Mouse (Mus musculus) liver, embryonic 11.5 days (tissue): ENCODE results near the gene Rbm34. TPM values are rescaled to one million over a fixed set of nuclear protein-coding genes. Genes with fewer than 3 reads are reported as not detected.

Experiments used
- ATAC-seq: fragments of 200-750 bp; cut with Nextera tagmentation; replicated peaks from 2 replicates; pipeline ENCODE4 v1.8.0; 2017; ENCODE audit warnings: moderate number of reproducible peaks, mild to moderate bottlenecking, moderate TSS enrichment, moderate library complexity; ENCODE audit not compliant: low FRiP score
- DNase-seq: peaks from one replicate; pipeline ENCODE4 v3.0.0-alpha.2; 2017; ENCODE audit warnings: low spot score
- H3K27ac ChIP-seq: fragments of 300-500 bp; sonication (generic); 2 replicates; pipeline ENCODE4 v1.5.1; 2014; ENCODE audit warnings: mild to moderate bottlenecking, low read depth, low read length, control low read depth
- H3K27me3 ChIP-seq: fragments of 300-500 bp; sonication (generic); replicated peaks from 2 replicates; pipeline ENCODE4 v1.6.1; 2014; ENCODE audit warnings: low read length, mixed read lengths; ENCODE audit not compliant: control insufficient read depth, insufficient read depth
- H3K36me3 ChIP-seq: fragments of 300-500 bp; sonication (generic); 2 replicates; pipeline ENCODE4 v1.6.1; 2014; ENCODE audit warnings: mild to moderate bottlenecking, low read length, moderate library complexity, mixed read lengths; ENCODE audit not compliant: control insufficient read depth, insufficient read depth
- H3K4me1 ChIP-seq: fragments of 300-500 bp; sonication (generic); replicated peaks from 2 replicates; pipeline ENCODE4 v1.6.1; 2014; ENCODE audit warnings: low read length, mixed read lengths; ENCODE audit not compliant: control insufficient read depth, insufficient read depth
- H3K4me2 ChIP-seq: fragments of 300-500 bp; sonication (generic); 2 replicates; pipeline ENCODE4 v1.6.1; 2014; ENCODE audit warnings: mild to moderate bottlenecking, control low read depth, moderate library complexity
- H3K4me3 ChIP-seq: fragments of 300-500 bp; sonication (generic); 2 replicates; pipeline ENCODE4 v1.5.1; 2014; ENCODE audit warnings: low read depth, low read length, control low read depth
- H3K9ac ChIP-seq: fragments of 300-500 bp; sonication (generic); 2 replicates; pipeline ENCODE4 v1.6.1; 2014; ENCODE audit warnings: low read depth, low read length, control low read depth
- H3K9me3 ChIP-seq: fragments of 300-500 bp; sonication (generic); 2 replicates; pipeline ENCODE4 v1.6.1; 2016; ENCODE audit warnings: low read length, inconsistent platforms, mixed read lengths; ENCODE audit not compliant: control insufficient read depth
- WGBS: fragments of 180-500 bp; shearing (Covaris S2); extraction: QIAGEN DNeasy Blood & Tissue Kit; methylation state at CpG from one replicate; pipeline ENCODE4 v1.1.7; 2014; 5-methylcytosine and 5-hydroxymethylcytosine counted together
- polyA plus RNA-seq: library from polyadenylated mRNA; unstranded; fragments of >200 nt; fragmentation: Nextera tagmentation; extraction: Ambion mirVana; gene quantifications from 2 replicates; pipeline ENCODE4 v1.2.1, GENCODE M21; 2014

Gene Rbm34
- polyA plus RNA-seq, 1 experiment from 2014 or later = 30.5 TPM

- 32% methylated on average over 2 of the region's 2 CpGs for WGBS
- Histone ChIP-seq H3K27ac (peak overlapping the region; percentile 58; the same call in 1 of the 2 replicates), H3K4me3 (no peak overlapping the region), H3K9me3 (no peaks in the 10 kb centered on the region), H3K36me3 (peaks cover 38% of the 10 kb centered on the region), H3K27me3 (no peaks in the 10 kb centered on the region), H3K9ac (no peak overlapping the region), H3K4me1 (peaks cover 2% of the 10 kb centered on the region), H3K4me2 (no peak overlapping the region)
- DNase-seq (no peak), ATAC-seq (peak; percentile 56)
These were observed 39.2 kb downstream of the Rbm34 start for GRCm38 (mm10) chr8:126931720-126932119.

GRCm38 (mm10) chr8:126929607-126930161 lies 41.2 kb downstream of the Rbm34 start:
- Histone ChIP-seq H3K9ac (no peak overlapping the region), H3K9me3 (no peaks in the 10 kb centered on the region), H3K4me2 (no peak overlapping the region), H3K4me1 (peaks cover 2% of the 10 kb centered on the region), H3K4me3 (no peak overlapping the region), H3K36me3 (peaks cover 29% of the 10 kb centered on the region), H3K27ac (0 out of 2 replicates have a peak overlapping the region, but pooled peaks have one; percentile 22), H3K27me3 (no peaks in the 10 kb centered on the region)
- ATAC-seq (peak; percentile 22; the same call in 1 of the 2 replicates), DNase-seq (peak; percentile 62)
- 68% methylated on average over 3 of the region's 3 CpGs for WGBS

DNA sequence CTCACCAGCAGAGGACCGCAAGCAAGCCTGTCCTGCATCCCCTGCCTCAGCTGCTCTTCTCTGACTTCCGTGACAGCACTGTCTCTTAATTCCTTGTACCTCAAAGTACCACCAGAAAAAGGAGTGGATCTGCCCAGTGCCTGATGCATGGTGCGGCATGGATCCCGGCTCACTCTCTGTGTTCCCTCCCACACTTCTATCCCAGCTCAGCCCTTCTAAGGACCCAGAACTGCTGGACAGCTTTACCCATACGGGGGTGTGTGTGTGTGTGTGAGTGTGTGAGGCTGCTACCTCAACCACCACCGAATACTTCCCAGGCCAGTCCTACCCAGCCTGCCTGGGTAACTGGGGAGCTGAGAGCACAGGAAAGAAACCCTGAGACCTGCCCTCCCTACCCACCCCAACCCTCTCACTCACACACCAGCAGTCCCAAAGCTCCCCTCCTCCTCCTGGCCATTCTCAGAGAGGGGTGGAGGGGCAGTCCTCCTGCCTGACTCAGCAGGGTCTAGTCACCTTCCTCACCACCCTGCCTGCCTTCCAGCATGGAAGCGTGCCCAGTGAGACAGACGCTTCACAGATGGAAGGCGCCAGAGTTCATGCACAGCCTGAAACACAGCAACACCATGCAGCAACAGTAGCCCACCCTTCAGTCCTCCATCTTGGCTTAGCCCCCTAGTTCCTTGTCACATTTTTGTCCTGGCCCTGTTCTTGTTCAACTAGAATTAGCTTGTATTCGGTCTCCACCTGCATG lies 41.9 kb downstream of the Rbm34 start:
- Histone ChIP-seq H3K27ac (no peak overlapping the region), H3K4me3 (no peak overlapping the region), H3K36me3 (peaks cover 25% of the 10 kb centered on the region), H3K4me1 (peaks cover 2% of the 10 kb centered on the region), H3K4me2 (no peak overlapping the region), H3K9ac (no peak overlapping the region), H3K9me3 (no peaks in the 10 kb centered on the region), H3K27me3 (no peaks in the 10 kb centered on the region)
- DNase-seq = no peak
- 89% methylated on average over 10 of the region's 10 CpGs for WGBS
- ATAC-seq = no peak

GRCm38 (mm10) chr8:126928028-126928427 lies 42.8 kb downstream of the Rbm34 start:
- no peak for ATAC-seq
- Histone ChIP-seq H3K27me3 (no peaks in the 10 kb centered on the region), H3K9ac (no peak overlapping the region), H3K4me3 (no peak overlapping the region), H3K4me1 (peaks cover 2% of the 10 kb centered on the region; the same call in 1 of the 2 replicates), H3K27ac (no peak overlapping the region), H3K9me3 (no peaks in the 10 kb centered on the region), H3K4me2 (no peak overlapping the region), H3K36me3 (peaks cover 18% of the 10 kb centered on the region; the same call in 1 of the 2 replicates)
- DNase-seq = no peak

DNA sequence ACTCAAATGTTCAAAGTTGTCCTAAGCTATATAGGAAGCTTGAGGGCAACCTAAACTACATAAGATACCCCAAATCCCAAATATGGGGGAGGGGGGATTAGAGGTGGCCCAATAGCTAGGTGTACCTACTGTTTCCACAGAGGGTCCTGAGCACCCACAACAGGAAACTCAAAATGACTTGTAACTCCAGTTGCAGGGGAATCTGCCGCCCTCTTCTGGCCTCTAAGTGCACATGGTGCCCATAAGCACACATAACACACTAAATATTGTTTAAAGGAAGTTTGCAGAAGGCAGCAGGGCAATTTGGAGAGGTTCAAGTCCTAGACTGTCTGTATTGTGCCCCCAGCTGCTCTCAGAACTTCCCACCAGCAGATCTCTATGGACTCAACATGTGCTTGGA lies 43.8 kb downstream of the Rbm34 start:
- WGBS = 46% methylated on average over 1 of the region's 1 CpGs
- DNase-seq (no peak), ATAC-seq (no peak)
- Histone ChIP-seq H3K9me3 (no peaks in the 10 kb centered on the region), H3K9ac (no peak overlapping the region), H3K27me3 (no peaks in the 10 kb centered on the region), H3K27ac (no peak overlapping the region), H3K4me2 (no peak overlapping the region), H3K4me3 (no peak overlapping the region), H3K36me3 (peaks cover 12% of the 10 kb centered on the region; the same call in 1 of the 2 replicates), H3K4me1 (no peaks in the 10 kb centered on the region; the same call in 1 of the 2 replicates)

- 84% methylated on average over 7 of the region's 7 CpGs for WGBS
- H3K4me3 ChIP-seq = no peak overlapping the region
- ATAC-seq = no peak
- no peaks in the 10 kb centered on the region for H3K9me3 ChIP-seq
- no peak overlapping the region for H3K9ac ChIP-seq
- no peak overlapping the region for H3K27ac ChIP-seq
- 0 out of 2 replicates have a peak, but pooled peaks cover 2% of the 10 kb centered on the region for H3K36me3 ChIP-seq
- no peak for DNase-seq
- H3K27me3 ChIP-seq = no peaks in the 10 kb centered on the region
- H3K4me1 ChIP-seq = 0 out of 2 replicates have a peak, but pooled peaks cover 3% of the 10 kb centered on the region
- no peak overlapping the region for H3K4me2 ChIP-seq
These were observed 47.9 kb downstream of the Rbm34 start for GRCm38 (mm10) chr8:126922981-126923380.

GRCm38 (mm10) chr8:126921432-126921831 lies 49.4 kb downstream of the Rbm34 start:
- Histone ChIP-seq H3K4me2 (no peak overlapping the region), H3K9me3 (no peaks in the 10 kb centered on the region), H3K9ac (no peak overlapping the region), H3K27ac (no peak overlapping the region), H3K4me1 (peaks cover 8% of the 10 kb centered on the region; the same call in 1 of the 2 replicates), H3K36me3 (no peaks in the 10 kb centered on the region), H3K4me3 (no peak overlapping the region), H3K27me3 (no peaks in the 10 kb centered on the region)
- DNase-seq = no peak
- 82% methylated on average over 3 of the region's 3 CpGs for WGBS
- ATAC-seq = no peak

GRCm38 (mm10) chr8:126920845-126921244 lies 50.0 kb downstream of the Rbm34 start:
- Histone ChIP-seq H3K4me3 (no peak overlapping the region), H3K27ac (no peak overlapping the region), H3K36me3 (no peaks in the 10 kb centered on the region), H3K9me3 (no peaks in the 10 kb centered on the region), H3K4me2 (no peak overlapping the region), H3K27me3 (no peaks in the 10 kb centered on the region), H3K9ac (no peak overlapping the region), H3K4me1 (peaks cover 8% of the 10 kb centered on the region; the same call in 1 of the 2 replicates)
- 39% methylated on average over 3 of the region's 3 CpGs for WGBS
- no peak for DNase-seq
- peak; percentile 61 for ATAC-seq
